Comparison of ENCODE assay signal across 1 mouse cellular context in genomic region chr4:134081730-134082386, GRCm38 (mm10).
TF ChIP-seq lines count a peak whose summit lies in the region.

No protein-coding gene starts in this region.

TF ChIP-seq in CH12.LX, 34 proteins besides CTCF, POLR2A, EP300 and RAD21 (continued from another document):
- TF ChIP-seq ELF1 (IDR thresholded peaks at IDR 0.05; ENCODE audit: low read depth, low read length): peak; percentile 71
